Comparison of ENCODE assay signal across 30 mouse cellular contexts in genomic region chr2:44897801-44898200, GRCm38 (mm10). TPM values are rescaled to one million over a fixed set of nuclear protein-coding genes. Genes with fewer than 3 reads are reported as not detected.
A peak's percentile ranks its signal among the peaks of the same experiment; 100 is the strongest.
DNase-seq lines count a peak whose midpoint lies in the region; ATAC-seq lines count a peak whose summit lies in the region.
"Had no signal": no experiment of that assay in that cellular context is flagged by ENCODE, and none has a peak within 500 bp of the region (broad histone marks: within the 10 kb centered on the region; RNA-seq: fewer than 3 reads in every experiment).

No protein-coding gene starts in this region.

- intact Hi-C loops in heart, postnatal 10 days (cut with DNase I), result no loop called here
- intact Hi-C loops in heart, postnatal 25 days (cut with DNase I), result no loop called here

- DNase-seq in heart, adult 18-20 months, result peak; percentile 6 to 10
- DNase-seq in heart, embryonic 10.5 days (ENCODE audit: low spot score), result no peak
- DNase-seq in heart, postnatal 10 days, result peak; percentile 23 to 25
- no peak for DNase-seq in heart, postnatal 25 days (ENCODE audit: low spot score)
- DNase-seq in MN1 (ENCODE audit: low spot score), result peak; percentile 15
- no peak for DNase-seq in neural tube, embryonic 10.5 days (ENCODE audit: extremely low spot score, low spot score)
- DNase-seq: adrenal gland, postnatal 14 days; B cell, adult 2 months; cerebellum, adult 11-12 months; cerebellum, adult 9-11 months; gastrocnemius, postnatal 10 days; kidney, adult 2 months; kidney, postnatal 36 days; left cerebral cortex, postnatal 4 days; liver; lung, adult 2 months; lung, postnatal 14 days; right cerebral cortex, postnatal 4 days; thymus, adult 2 months; thymus, postnatal 36 days had no signal

- no peaks in the 10 kb centered on the region for H3K9me3 ChIP-seq in heart, embryonic 10.5 days
- H3K9me3 ChIP-seq: forebrain, embryonic 15.5 days; intestine, embryonic 15.5 days; neural tube, embryonic 12.5 days had no signal

- peak; percentile 44; the same call in 1 of the 2 replicates for ATAC-seq in megakaryocyte-erythroid progenitor cell, adult 5-6 weeks (replicated peaks; ENCODE audit: low FRiP score, low TSS enrichment, poor library complexity, severe bottlenecking)
- ATAC-seq: forebrain, embryonic 15.5 days; hindbrain, embryonic 16.5 days; intestine, embryonic 15.5 days; midbrain, embryonic 16.5 days; Patski had no signal

- H3K27me3 ChIP-seq in heart, embryonic 10.5 days (ENCODE audit: insufficient read depth, poor library complexity, severe bottlenecking), result no peaks in the 10 kb centered on the region
- H3K27me3 ChIP-seq: forebrain, embryonic 15.5 days; intestine, embryonic 15.5 days; neural tube, embryonic 12.5 days; Patski had no signal

- no peak overlapping the region for H3K4me3 ChIP-seq in heart, embryonic 10.5 days
- H3K4me3 ChIP-seq: forebrain, embryonic 15.5 days; intestine, embryonic 15.5 days; layer of hippocampus, adult 2 months; neural tube, embryonic 12.5 days had no signal

- no peaks in the 10 kb centered on the region for H3K4me1 ChIP-seq in heart, embryonic 10.5 days
- H3K4me1 ChIP-seq: forebrain, embryonic 15.5 days; intestine, embryonic 15.5 days; neural tube, embryonic 12.5 days had no signal

- WGBS in heart, embryonic 10.5 days, result 93% methylated on average over 1 of the region's 1 CpGs

- no peaks in the 10 kb centered on the region for H3K36me3 ChIP-seq in heart, embryonic 10.5 days
- H3K36me3 ChIP-seq: forebrain, embryonic 15.5 days; intestine, embryonic 15.5 days; neural tube, embryonic 12.5 days had no signal

- no peak overlapping the region for H3K27ac ChIP-seq in heart, embryonic 10.5 days
- H3K27ac ChIP-seq: forebrain, embryonic 15.5 days; intestine, embryonic 15.5 days; layer of hippocampus, adult 2 months; liver, embryonic 14.5 days; neural tube, embryonic 12.5 days; stomach, postnatal 0 days had no signal

RNA-seq across cellular contexts. Expression of gene Gtdc1, which starts 29.7 kb away (rescaled TPM):
- total RNA-seq in heart, adult 18-20 months (2021), result 10 to 100 TPM; 20.6 to 22.1 TPM
- 10.5 and 10.7 TPM in 2 replicates for polyA plus RNA-seq in heart, embryonic 10.5 days (2016; fragmentation: Nextera tagmentation; extraction: Ambion mirVana)
- total RNA-seq in heart, postnatal 10 days (2021), result 10 to 100 TPM; 26.8 to 27.1 TPM
- 10 to 100 TPM; 14.4 to 21.9 TPM for total RNA-seq in heart, postnatal 25 days (2021)
- 15.8 and 22.0 TPM in 2 replicates for total RNA-seq in megakaryocyte-erythroid progenitor cell, adult 5-6 weeks (2014; fragmentation: Nextera tagmentation)
- 15.8 and 23.0 TPM in 2 replicates for total RNA-seq in megakaryocyte-erythroid progenitor cell, adult 5-6 weeks (2017)

Comparison
In these comparisons a context has a peak if more than half of its experiments do, and no peak if none do; other contexts are left out.
1. DNase-seq: peak in heart, adult 18-20 months (2 of 2), heart, postnatal 10 days (2 of 2) and MN1 (single experiment); none in heart, embryonic 10.5 days (single experiment), heart, postnatal 25 days (single experiment) and neural tube, embryonic 10.5 days (single experiment).